Mouse (Mus musculus) heart, postnatal 0 days (tissue): ENCODE results near the gene Gm10277.

Source experiments
- CTCF ChIP-seq: IDR thresholded peaks from 2 replicates; pipeline ENCODE4 v1.5.1; 2016; ENCODE audit warnings: antibody characterized with exemption, control low read depth, low read depth
- EP300 ChIP-seq: IDR thresholded peaks from 2 replicates; pipeline ENCODE4 v1.6.1; 2016; ENCODE audit warnings: antibody characterized with exemption, low read depth

GRCm38 (mm10) chr11:77775701-77776400 lies 11.7 kb downstream of the Gm10277 start:
- TF ChIP-seq CTCF (no peak), EP300 (no peak)
